Mouse (Mus musculus) liver, embryonic 15.5 days (tissue): ENCODE results near the gene Slc25a28. TPM values are rescaled to one million over a fixed set of nuclear protein-coding genes. Genes with fewer than 3 reads are reported as not detected.

Source experiments
- ATAC-seq: fragments of 200-750 bp; cut with Nextera tagmentation; 2 replicates; pipeline ENCODE4 v1.8.0; 2017; ENCODE audit warnings: moderate number of reproducible peaks, mild to moderate bottlenecking, moderate library complexity; ENCODE audit not compliant: insufficient read depth
- H3K27ac ChIP-seq: fragments of 300-500 bp; sonication (generic); replicated peaks from 2 replicates; pipeline ENCODE4 v1.5.1; 2015; ENCODE audit warnings: mild to moderate bottlenecking, inconsistent platforms
- H3K27me3 ChIP-seq: fragments of 300-500 bp; sonication (generic); 2 replicates; pipeline ENCODE4 v1.6.1; 2015; ENCODE audit warnings: mild to moderate bottlenecking, inconsistent platforms
- H3K36me3 ChIP-seq: fragments of 300-500 bp; sonication (generic); replicated peaks from 2 replicates; pipeline ENCODE4 v1.6.1; 2015; ENCODE audit warnings: moderate library complexity, mild to moderate bottlenecking, inconsistent platforms
- H3K4me1 ChIP-seq: fragments of 300-500 bp; sonication (generic); replicated peaks from 2 replicates; pipeline ENCODE4 v1.6.1; 2015; ENCODE audit warnings: inconsistent platforms
- H3K4me2 ChIP-seq: fragments of 300-500 bp; sonication (generic); 2 replicates; pipeline ENCODE4 v1.6.1; 2015; ENCODE audit warnings: moderate library complexity, mild to moderate bottlenecking, inconsistent platforms
- H3K4me3 ChIP-seq: fragments of 300-500 bp; sonication (generic); replicated peaks from 2 replicates; pipeline ENCODE4 v1.5.1; 2015; ENCODE audit warnings: mild to moderate bottlenecking, inconsistent platforms
- H3K9ac ChIP-seq: fragments of 300-500 bp; sonication (generic); 2 replicates; pipeline ENCODE4 v1.6.1; 2015; ENCODE audit warnings: moderate library complexity, mild to moderate bottlenecking, inconsistent platforms
- H3K9me3 ChIP-seq: fragments of 300-500 bp; sonication (generic); replicated peaks from 2 replicates; pipeline ENCODE4 v1.6.1; 2016; ENCODE audit warnings: inconsistent platforms
- WGBS: fragments of 180-500 bp; shearing (Covaris S2); methylation state at CpG from one replicate; pipeline ENCODE4 v1.1.7; 2015; ENCODE audit warnings: mixed read lengths; ENCODE audit not compliant: insufficient replicate concordance; 5-methylcytosine and 5-hydroxymethylcytosine counted together
- microRNA-seq: library from miRNA; unstranded; fragments of <30 nt; microRNA quantifications from one replicate; pipeline ENCODE4, GENCODE M21; 2016
- polyA plus RNA-seq: library from polyadenylated mRNA; unstranded; fragments of >200 nt; fragmentation: Nextera tagmentation; extraction: Ambion mirVana; gene quantifications from 2 replicates; pipeline ENCODE4 v1.2.1, GENCODE M21; 2015

The Slc25a28 gene
- polyA plus RNA-seq, 1 experiment from 2014 or later, result 5.1 TPM

DNA sequence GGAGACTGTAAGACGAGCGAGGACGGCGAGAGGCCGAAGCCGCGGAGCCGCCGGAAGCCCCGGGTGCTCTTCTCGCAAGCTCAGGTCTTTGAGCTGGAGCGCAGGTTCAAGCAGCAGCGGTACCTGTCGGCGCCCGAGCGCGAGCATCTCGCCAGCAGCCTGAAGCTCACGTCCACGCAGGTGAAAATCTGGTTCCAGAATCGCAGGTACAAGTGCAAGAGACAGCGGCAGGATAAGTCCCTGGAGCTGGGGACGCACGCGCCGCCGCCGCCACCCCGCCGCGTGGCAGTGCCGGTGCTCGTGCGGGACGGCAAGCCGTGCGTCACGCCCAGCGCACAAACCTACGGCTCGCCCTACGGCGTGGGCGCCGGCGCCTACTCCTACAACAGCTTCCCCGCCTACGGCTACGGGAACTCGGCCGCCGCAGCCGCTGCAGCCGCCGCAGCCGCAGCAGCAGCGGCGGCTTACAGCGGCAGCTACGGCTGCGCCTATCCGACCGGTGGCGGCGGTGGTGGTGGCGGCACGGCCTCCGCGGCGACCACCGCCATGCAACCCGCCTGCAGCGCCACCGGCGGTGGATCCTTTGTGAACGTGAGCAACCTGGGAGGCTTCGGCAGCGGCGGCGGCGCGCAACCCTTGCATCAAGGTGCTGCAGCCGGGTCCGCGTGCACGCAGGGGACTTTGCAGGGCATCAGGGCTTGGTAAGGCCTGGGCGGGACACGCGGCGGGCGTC lies 60.2 kb downstream of the Slc25a28 start:
- Histone ChIP-seq H3K27ac (no peak overlapping the region), H3K27me3 (peaks cover 100% of the 10 kb centered on the region), H3K36me3 (no peaks in the 10 kb centered on the region), H3K9me3 (no peaks in the 10 kb centered on the region), H3K9ac (no peak overlapping the region), H3K4me3 (0 out of 2 replicates have a peak overlapping the region, but pooled peaks have one; percentile 8), H3K4me2 (peak overlapping the region; percentile 39), H3K4me1 (peaks cover 30% of the 10 kb centered on the region)
- no peak for ATAC-seq
- WGBS, result under 1% methylated on average over 92 of the region's 92 CpGs

Small RNA genes lying within 50 kb of the gene (microRNA-seq; reads per million reads assigned to microRNA genes)
- not detected for gene Gm22646

Other genes with a start within 250 kb of the Slc25a28 start
- gene Cnnm1, start 234.4 kb downstream of the Slc25a28 start, polyA plus RNA-seq, result 0.12 and 0.21 TPM in 2 replicates
- gene Got1, start 150.3 kb downstream of the Slc25a28 start, polyA plus RNA-seq, result 19.8 and 22.3 TPM in 2 replicates
- 0.14 and 0.28 TPM in 2 replicates for gene Nkx2-3, start 62.6 kb downstream of the Slc25a28 start, polyA plus RNA-seq
- 2.4 and 2.5 TPM in 2 replicates for gene Entpd7, start 14.8 kb upstream of the Slc25a28 start, polyA plus RNA-seq
- 8.9 and 11.4 TPM in 2 replicates for gene Cutc, start 78.1 kb upstream of the Slc25a28 start, polyA plus RNA-seq
- 4.4 and 4.5 TPM in 2 replicates for gene Cox15, start 78.1 kb upstream of the Slc25a28 start, polyA plus RNA-seq
- 10.6 and 11.7 TPM in 2 replicates for gene Abcc2, start 107.3 kb upstream of the Slc25a28 start, polyA plus RNA-seq